In the genomic region with DNA sequence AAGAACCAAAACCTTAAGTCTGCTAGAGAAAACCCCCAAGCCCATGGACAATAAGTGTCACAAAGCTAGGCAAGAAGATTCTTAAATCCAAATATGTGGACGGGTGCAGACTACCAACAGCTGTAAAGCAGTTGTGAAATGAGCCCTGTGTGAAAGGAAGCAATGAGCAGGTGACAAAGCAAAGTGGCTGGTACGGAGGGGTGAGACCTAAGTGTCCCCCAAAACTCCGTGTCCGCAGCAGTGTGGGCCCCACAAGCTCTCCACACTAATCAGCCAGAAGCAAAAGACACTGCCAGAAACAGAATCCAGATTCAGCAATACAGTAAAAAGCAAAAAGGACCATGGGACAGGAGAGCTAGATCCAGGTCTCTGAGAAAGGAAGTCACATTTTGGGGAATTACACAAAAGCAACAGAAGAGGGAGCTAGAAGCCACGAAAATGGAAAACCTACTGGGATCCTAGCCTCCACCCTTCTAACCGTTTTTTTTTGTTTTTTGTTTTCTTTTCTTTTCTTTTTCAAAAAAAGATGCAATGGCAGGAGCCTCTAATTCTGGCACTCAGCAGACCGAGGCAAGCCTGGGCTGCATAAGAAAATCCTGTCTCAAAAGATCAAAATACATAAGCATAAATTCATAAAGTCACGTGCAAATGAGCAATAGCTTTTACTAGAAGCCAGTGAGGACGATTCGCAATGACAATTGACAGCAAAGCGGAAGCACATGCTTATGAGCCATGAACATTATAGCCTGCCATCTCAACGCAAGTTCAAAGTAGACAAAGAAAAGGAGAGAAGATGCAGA, we compare ENCODE assay signal across 8 mouse cellular contexts. TPM values are rescaled to one million over a fixed set of nuclear protein-coding genes. Genes with fewer than 3 reads are reported as not detected.
DNase-seq lines count a peak whose midpoint lies in the region; ATAC-seq and TF ChIP-seq lines count a peak whose summit lies in the region.

No protein-coding gene starts in this region.

- ATAC-seq in forebrain, embryonic 15.5 days (replicated peaks): peak; percentile 72
- ATAC-seq in intestine, embryonic 15.5 days: 0 out of 2 replicates have a peak, but pooled peaks have one; percentile 28
- ATAC-seq in lung, embryonic 14.5 days (ENCODE audit: insufficient read depth): peak; percentile 47; the same call in 1 of the 2 replicates

- TF ChIP-seq CTCF in spleen, adult 2 months (IDR thresholded peaks at IDR 0.05; ENCODE audit: extremely low read depth, insufficient read depth, insufficient read length, insufficient replicate concordance): no peak
- peak; percentile 62 for TF ChIP-seq CTCF in lung, embryonic 14.5 days (IDR thresholded peaks at IDR 0.05; ENCODE audit: low read depth)
- TF ChIP-seq CTCF in olfactory bulb, adult 2 months (IDR thresholded peaks at IDR 0.05; ENCODE audit: insufficient read depth, low read depth, low read length): no peak

- H3K4me1 ChIP-seq in spleen, adult 2 months (ENCODE audit: control insufficient read depth, insufficient read depth, insufficient read length): no peaks in the 10 kb centered on the region
- no peaks in the 10 kb centered on the region for H3K4me1 ChIP-seq in forebrain, embryonic 15.5 days
- no peaks in the 10 kb centered on the region for H3K4me1 ChIP-seq in intestine, embryonic 15.5 days (replicated peaks)
- H3K4me1 ChIP-seq in lung, embryonic 14.5 days (ENCODE audit: insufficient read depth): no peaks in the 10 kb centered on the region
- no peaks in the 10 kb centered on the region for H3K4me1 ChIP-seq in olfactory bulb, adult 2 months (ENCODE audit: control insufficient read depth, insufficient read depth, low read length)

- no peak overlapping the region for H3K9ac ChIP-seq in forebrain, embryonic 15.5 days (replicated peaks)
- H3K9ac ChIP-seq in intestine, embryonic 15.5 days: no peak overlapping the region
- H3K9ac ChIP-seq in lung, embryonic 14.5 days: no peak overlapping the region

- WGBS in spleen, adult 2 months: 36% methylated on average over 12 of the region's 12 CpGs
- 36% methylated on average over 12 of the region's 12 CpGs for WGBS in forebrain, embryonic 15.5 days
- 39% methylated on average over 12 of the region's 12 CpGs for WGBS in intestine, embryonic 15.5 days
- 34% methylated on average over 12 of the region's 12 CpGs for WGBS in lung, embryonic 14.5 days
- 24% methylated on average over 12 of the region's 12 CpGs for WGBS in olfactory bulb, adult 2 months

- peak overlapping the region; percentile 30; the same call in 1 of the 2 replicates for H3K4me3 ChIP-seq in spleen, adult 2 months (ENCODE audit: extremely low read depth, insufficient read depth, insufficient read length)
- H3K4me3 ChIP-seq in forebrain, embryonic 15.5 days: peak overlapping the region; percentile 17; the same call in 1 of the 2 replicates
- no peak overlapping the region for H3K4me3 ChIP-seq in intestine, embryonic 15.5 days (replicated peaks)
- H3K4me3 ChIP-seq in lung, embryonic 14.5 days (ENCODE audit: low read depth, low read length): peak overlapping the region; percentile 12; the same call in 1 of the 2 replicates
- H3K4me3 ChIP-seq in olfactory bulb, adult 2 months (ENCODE audit: insufficient read depth, low read depth, low read length): no peak overlapping the region

- peak in 1 of 2 experiments; percentile 27 for DNase-seq in spleen, adult 2 months (ENCODE audit: low read depth in 1 of 2, low spot score in 2 of 2)
- no peak for DNase-seq in spleen, postnatal 4 days (ENCODE audit: low spot score in 2 of 2)
- DNase-seq in cerebellum, adult 11-12 months: peak; percentile 15
- peak; percentile 76 for DNase-seq in lung, embryonic 14.5 days
- DNase-seq in frontal cortex, postnatal 10 days (ENCODE audit: low spot score in 2 of 2): no peak

- no peaks in the 10 kb centered on the region for H3K27me3 ChIP-seq in spleen, adult 2 months (ENCODE audit: control insufficient read depth, insufficient read depth, low read length)
- no peaks in the 10 kb centered on the region for H3K27me3 ChIP-seq in forebrain, embryonic 15.5 days
- no peaks in the 10 kb centered on the region for H3K27me3 ChIP-seq in intestine, embryonic 15.5 days (replicated peaks)
- no peaks in the 10 kb centered on the region for H3K27me3 ChIP-seq in lung, embryonic 14.5 days (ENCODE audit: insufficient read depth, low read length)

- no peaks in the 10 kb centered on the region for H3K36me3 ChIP-seq in spleen, adult 2 months (ENCODE audit: control insufficient read depth, insufficient read depth, low read length)
- no peaks in the 10 kb centered on the region for H3K36me3 ChIP-seq in forebrain, embryonic 15.5 days
- no peaks in the 10 kb centered on the region for H3K36me3 ChIP-seq in intestine, embryonic 15.5 days
- H3K36me3 ChIP-seq in lung, embryonic 14.5 days (ENCODE audit: insufficient read depth): no peaks in the 10 kb centered on the region

- H3K27ac ChIP-seq in spleen, adult 2 months (ENCODE audit: insufficient read depth, low read length): 0 out of 2 replicates have a peak overlapping the region, but pooled peaks have one; percentile 9
- peak overlapping the region; percentile 35; the same call in 1 of the 2 replicates for H3K27ac ChIP-seq in forebrain, embryonic 15.5 days (replicated peaks)
- no peak overlapping the region for H3K27ac ChIP-seq in intestine, embryonic 15.5 days
- H3K27ac ChIP-seq in lung, embryonic 14.5 days (ENCODE audit: low read depth): no peak overlapping the region
- H3K27ac ChIP-seq in olfactory bulb, adult 2 months (ENCODE audit: insufficient read depth, low read depth, low read length): peak overlapping the region; percentile 26; the same call in 1 of the 2 replicates

- H3K9me3 ChIP-seq in forebrain, embryonic 15.5 days: no peaks in the 10 kb centered on the region
- H3K9me3 ChIP-seq in intestine, embryonic 15.5 days: no peaks in the 10 kb centered on the region
- H3K9me3 ChIP-seq in lung, embryonic 14.5 days (ENCODE audit: low read depth, low read length): no peaks in the 10 kb centered on the region

- peak overlapping the region; percentile 26; the same call in 1 of the 2 replicates for H3K4me2 ChIP-seq in forebrain, embryonic 15.5 days (replicated peaks)
- peak overlapping the region; percentile 34 for H3K4me2 ChIP-seq in intestine, embryonic 15.5 days (replicated peaks)
- H3K4me2 ChIP-seq in lung, embryonic 14.5 days: peak overlapping the region; percentile 40

- no peak for TF ChIP-seq POLR2A in spleen, adult 2 months (IDR thresholded peaks at IDR 0.05; ENCODE audit: low read depth, low read length)
- no peak for TF ChIP-seq POLR2A in olfactory bulb, adult 2 months (IDR thresholded peaks at IDR 0.05; ENCODE audit: insufficient read depth, low read depth, low read length)

RNA-seq across cellular contexts. Expression of gene Slc7a3, which starts 46.4 kb away (rescaled TPM):
- 2.1 and 2.6 TPM in 2 replicates for polyA plus RNA-seq in spleen, adult 2 months (2012; rRNA removed)
- 1.5 and 2.2 TPM in 2 replicates for polyA plus RNA-seq in forebrain, embryonic 15.5 days (2015; fragmentation: Nextera tagmentation; extraction: Ambion mirVana)
- 1.5 and 1.6 TPM in 2 replicates for polyA plus RNA-seq in intestine, embryonic 15.5 days (2015; fragmentation: Nextera tagmentation; extraction: Ambion mirVana)
- polyA plus RNA-seq in lung, embryonic 14.5 days (2014; fragmentation: Nextera tagmentation; extraction: Ambion mirVana): 0.81 and 1.2 TPM in 2 replicates
- polyA plus RNA-seq in olfactory bulb, adult 2 months (2012; ENCODE audit: insufficient read depth, insufficient read length, low replicate concordance, missing spikeins): not detected in 2 replicates

Comparison
In these comparisons a context has a peak if more than half of its experiments do, and no peak if none do; other contexts are left out.
1. DNase-seq: peak in cerebellum, adult 11-12 months (single experiment) and lung, embryonic 14.5 days (single experiment); none in spleen, postnatal 4 days (0 of 2) and frontal cortex, postnatal 10 days (0 of 2).
2. H3K27ac ChIP-seq: peak in spleen, adult 2 months (single experiment), forebrain, embryonic 15.5 days (single experiment) and olfactory bulb, adult 2 months (single experiment); none in intestine, embryonic 15.5 days (single experiment) and lung, embryonic 14.5 days (single experiment).
3. H3K4me3 ChIP-seq: peak in spleen, adult 2 months (single experiment), forebrain, embryonic 15.5 days (single experiment) and lung, embryonic 14.5 days (single experiment); none in intestine, embryonic 15.5 days (single experiment) and olfactory bulb, adult 2 months (single experiment).
4. Peak in every context shown above with its lines, with median percentiles within 50 percentile points of each other: ATAC-seq and H3K4me2 ChIP-seq.